Mouse (Mus musculus) retina, embryonic 14.5 days (tissue): ENCODE data around the gene Olfr734.
A peak's percentile ranks its signal among the peaks of the same experiment; 100 is the strongest.

ENCODE experiments used
- DNase-seq: peaks from one replicate; pipeline ENCODE4 v3.0.0-alpha.2; 2015; ENCODE audit warnings: low spot score

Gene Olfr734

GRCm38 (mm10) chr14:50326661-50327060 lies at the start of gene Olfr734:
Gene Olfr734, minus strand, starts transcription at chr14:50326761.
- no peak for DNase-seq

GRCm38 (mm10) chr14:50363561-50363960 lies 37.0 kb upstream of the Olfr734 start:
- no peak for DNase-seq

DNA sequence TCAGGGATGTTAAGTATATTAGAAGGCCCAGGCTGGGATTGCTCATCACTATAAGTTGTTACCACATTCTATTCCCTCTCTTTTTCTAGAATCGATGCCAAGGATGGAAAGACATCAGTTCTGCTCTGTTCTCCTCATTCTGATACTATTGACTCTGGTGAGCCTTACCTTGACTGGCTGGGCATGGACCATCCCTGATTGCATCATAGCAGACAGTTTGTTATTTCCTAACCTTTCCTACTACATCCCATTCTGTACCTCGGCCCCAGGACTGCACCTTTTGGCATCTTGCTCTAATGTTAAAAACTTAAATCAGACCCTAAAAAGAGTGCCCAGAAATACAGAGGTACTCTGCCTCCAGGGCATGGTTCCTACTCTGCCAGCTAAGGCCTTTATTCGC lies 33.9 kb upstream of the Olfr734 start:
- DNase-seq = no peak

- no peak for DNase-seq
Measured at GRCm38 (mm10) chr14:50357593-50357992, 31.0 kb upstream of the Olfr734 start, which contains the start of gene Tlr11. Gene Tlr11, plus strand, starts transcription at chr14:50357914.

GRCm38 (mm10) chr14:50356725-50357124 lies 30.2 kb upstream of the Olfr734 start:
- no peak for DNase-seq

DNA sequence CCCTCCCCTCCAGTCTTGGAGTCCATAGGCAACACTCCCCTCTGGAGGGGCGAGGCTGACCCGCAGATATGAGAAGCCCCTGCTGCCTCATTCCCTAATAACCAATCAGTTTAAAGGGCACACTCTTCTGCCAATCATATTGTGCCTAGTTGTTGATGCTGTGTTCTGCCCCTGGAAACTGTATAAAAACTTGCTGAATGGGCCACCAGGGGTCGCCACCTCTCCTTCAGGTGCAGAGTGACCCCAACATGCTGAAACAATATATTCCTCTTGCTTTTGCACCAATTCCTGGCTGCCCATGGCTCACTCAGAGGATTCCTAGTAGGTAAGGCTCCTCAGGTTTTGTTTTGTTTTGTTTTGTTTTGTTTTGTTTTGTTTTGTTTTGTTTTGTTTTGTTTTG lies 25.9 kb upstream of the Olfr734 start:
- peak; percentile 5 for DNase-seq

GRCm38 (mm10) chr14:50348796-50349195 lies 22.2 kb upstream of the Olfr734 start, which contains the start of gene Olfr735:
Gene Olfr735, minus strand, starts transcription at chr14:50348872.
- DNase-seq = no peak

DNA sequence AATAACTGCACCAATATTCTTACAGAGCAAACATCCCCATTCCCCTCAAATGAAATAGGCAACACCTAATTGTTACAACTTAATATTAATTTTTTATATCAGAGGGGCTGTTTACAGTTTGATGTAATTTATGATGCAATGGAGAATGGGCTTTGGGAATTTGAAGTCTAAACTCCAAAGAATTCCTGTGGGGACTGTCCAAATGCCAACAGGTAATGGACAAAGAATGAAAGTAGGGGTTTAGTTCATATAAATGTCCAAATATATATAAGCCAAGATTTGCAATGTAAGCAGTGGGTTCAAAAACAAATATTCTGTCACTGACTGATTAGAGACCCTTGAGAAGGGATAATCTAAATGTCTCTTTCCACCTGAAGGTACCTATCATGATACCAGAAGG lies 25.1 kb downstream of the Olfr734 start, which contains the start of gene Olfr733:
Gene Olfr733, minus strand, starts transcription at position 101 of the 400 bp plus-strand sequence.
- no peak for DNase-seq

GRCm38 (mm10) chr14:50284106-50284505 lies 42.5 kb downstream of the Olfr734 start, which contains the start of gene Olfr732:
Gene Olfr732, minus strand, starts transcription at chr14:50284206.
- DNase-seq = no peak
